Mouse (Mus musculus): Measurements from ENCODE around the gene Gm13276.

DNA sequence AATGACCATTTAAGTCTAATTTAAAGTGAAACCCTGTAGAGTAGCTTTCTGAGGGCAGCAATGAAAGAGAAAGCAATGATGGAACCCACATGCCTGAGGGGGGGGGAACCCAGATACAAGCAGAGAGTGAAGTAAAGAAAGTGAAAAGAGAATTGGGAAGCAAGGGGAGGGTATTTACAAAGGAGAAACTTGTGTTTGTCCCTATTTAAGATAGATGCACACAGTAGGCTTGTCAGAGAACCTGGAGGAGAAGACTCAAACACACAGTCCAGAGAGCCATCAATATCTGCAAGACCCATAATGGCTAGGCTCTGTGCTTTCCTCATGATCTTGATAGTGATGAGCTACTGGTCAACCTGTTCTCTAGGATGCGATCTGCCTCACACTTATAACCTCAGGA is 34.1 kb downstream of the Gm13276 start, which contains the start of gene Ifna11:
- TF ChIP-seq POLR2A (IDR thresholded peaks at IDR 0.05; ENCODE audit: low read depth, low read length) (no peak), CTCF (IDR thresholded peaks at IDR 0.05; ENCODE audit: extremely low read depth, insufficient read depth, insufficient read length, insufficient replicate concordance) (no peak)

All from spleen, adult 2 months (tissue).